ENCODE assay signal across 10 mouse cellular contexts in the genomic region with DNA sequence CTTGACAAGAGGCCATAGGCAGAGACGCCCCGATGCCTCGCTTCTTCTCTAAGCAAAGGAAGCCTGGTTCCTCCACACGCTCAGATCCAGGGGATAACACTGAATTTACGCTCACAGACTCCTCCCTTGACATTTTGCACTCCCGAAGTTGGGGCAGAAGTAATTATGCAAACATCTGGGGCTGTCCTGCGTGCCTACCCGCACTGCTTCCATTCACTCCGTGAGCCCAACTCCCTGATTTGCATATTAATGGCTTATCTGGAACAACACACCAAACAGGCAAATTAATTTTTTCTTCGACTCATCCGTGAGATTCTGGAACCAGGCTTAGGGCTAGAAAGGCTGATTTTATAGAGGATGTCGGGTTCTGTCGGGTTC. TPM values are rescaled to one million over a fixed set of nuclear protein-coding genes. Genes with fewer than 3 reads are reported as not detected.
DNase-seq lines count a peak whose midpoint lies in the region; ATAC-seq lines count a peak whose summit lies in the region.
"Had no signal": no experiment of that assay in that cellular context is flagged by ENCODE, and none has a peak within 500 bp of the region (broad histone marks: within the 10 kb centered on the region; RNA-seq: fewer than 3 reads in every experiment).

No protein-coding gene starts in this region.

- H3K36me3 ChIP-seq in heart, embryonic 13.5 days = no peaks in the 10 kb centered on the region
- no peaks in the 10 kb centered on the region for H3K36me3 ChIP-seq in forebrain, embryonic 11.5 days (ENCODE audit: control insufficient read depth, insufficient read depth, low read length)
- no peaks in the 10 kb centered on the region for H3K36me3 ChIP-seq in limb, embryonic 12.5 days

- H3K4me3 ChIP-seq in heart, embryonic 13.5 days = peak overlapping the region; percentile 43
- H3K4me3 ChIP-seq in forebrain, embryonic 11.5 days (ENCODE audit: low read depth, low read length) = 0 out of 2 replicates have a peak overlapping the region, but pooled peaks have one; percentile 8
- H3K4me3 ChIP-seq in limb, embryonic 12.5 days (replicated peaks) = peak overlapping the region; percentile 42

- H3K27ac ChIP-seq in heart, embryonic 13.5 days (replicated peaks) = no peak overlapping the region
- no peak overlapping the region for H3K27ac ChIP-seq in forebrain, embryonic 11.5 days (ENCODE audit: low read depth, low read length)
- H3K27ac ChIP-seq in limb, embryonic 12.5 days = no peak overlapping the region

- H3K4me2 ChIP-seq in heart, embryonic 13.5 days = peak overlapping the region; percentile 69
- H3K4me2 ChIP-seq in forebrain, embryonic 11.5 days (ENCODE audit: low read depth, low read length, severe bottlenecking) = peak overlapping the region; percentile 31; the same call in 1 of the 2 replicates
- peak overlapping the region; percentile 69 for H3K4me2 ChIP-seq in limb, embryonic 12.5 days

- H3K9ac ChIP-seq in heart, embryonic 13.5 days = peak overlapping the region; percentile 34; the same call in 1 of the 2 replicates
- H3K9ac ChIP-seq in forebrain, embryonic 11.5 days (ENCODE audit: low read length) = no peak overlapping the region
- H3K9ac ChIP-seq in limb, embryonic 12.5 days (replicated peaks) = 0 out of 2 replicates have a peak overlapping the region, but pooled peaks have one; percentile 40

- no peak for DNase-seq in heart, postnatal 36 days
- peak; percentile 39 for DNase-seq in CD4-positive helper T cell, adult 2 months (ENCODE audit: low read depth, low spot score)
- peak; percentile 62 for DNase-seq in forebrain, embryonic 11.5 days (ENCODE audit: low spot score)
- no peak for DNase-seq in thymus, postnatal 25 days
- no peak for DNase-seq in cerebellum, postnatal 14 days
- DNase-seq in urinary bladder, postnatal 25 days (ENCODE audit: low spot score) = no peak
- DNase-seq: adrenal gland, postnatal 14 days; gastrocnemius, postnatal 10 days had no signal

- H3K9me3 ChIP-seq in heart, embryonic 13.5 days = no peaks in the 10 kb centered on the region
- H3K9me3 ChIP-seq in forebrain, embryonic 11.5 days (ENCODE audit: control insufficient read depth, low read length) = no peaks in the 10 kb centered on the region
- H3K9me3 ChIP-seq in limb, embryonic 12.5 days = no peaks in the 10 kb centered on the region

- 1% methylated on average over 13 of the region's 13 CpGs for WGBS in heart, embryonic 13.5 days
- WGBS in forebrain, embryonic 11.5 days = under 1% methylated on average over 13 of the region's 13 CpGs
- WGBS in limb, embryonic 12.5 days = under 1% methylated on average over 13 of the region's 13 CpGs

- H3K27me3 ChIP-seq in heart, embryonic 13.5 days (replicated peaks) = peaks cover 96% of the 10 kb centered on the region
- peaks cover 99% of the 10 kb centered on the region for H3K27me3 ChIP-seq in forebrain, embryonic 11.5 days (ENCODE audit: control insufficient read depth, insufficient read depth, low read length)
- H3K27me3 ChIP-seq in limb, embryonic 12.5 days = peaks cover 93% of the 10 kb centered on the region

- ATAC-seq in heart, embryonic 13.5 days (ENCODE audit: extremely low read depth, insufficient number of reproducible peaks, low FRiP score, low TSS enrichment) = no peak
- no peak for ATAC-seq in forebrain, embryonic 11.5 days (replicated peaks; ENCODE audit: low FRiP score)
- no peak for ATAC-seq in limb, embryonic 12.5 days (ENCODE audit: insufficient number of reproducible peaks, insufficient read depth, low FRiP score, low TSS enrichment, low read depth)

- peaks cover 48% of the 10 kb centered on the region for H3K4me1 ChIP-seq in heart, embryonic 13.5 days
- peaks cover 37% of the 10 kb centered on the region for H3K4me1 ChIP-seq in forebrain, embryonic 11.5 days (replicated peaks; ENCODE audit: control insufficient read depth, insufficient read depth, low read length)
- H3K4me1 ChIP-seq in limb, embryonic 12.5 days (replicated peaks) = peaks cover 70% of the 10 kb centered on the region

- intact Hi-C loops in heart, postnatal 36 days (cut with DNase I) = no loop called here

RNA-seq across cellular contexts. Expression of gene Cbx8, which starts 7.4 kb away (rescaled TPM):
- 6.1 and 7.0 TPM in 2 replicates for polyA plus RNA-seq in heart, embryonic 13.5 days (2015; fragmentation: Nextera tagmentation; extraction: Ambion mirVana)
- 1 to 10 TPM; 5.3 to 9.1 TPM for total RNA-seq in heart, postnatal 36 days (2021)
- 9.5 and 11.2 TPM in 2 replicates for polyA plus RNA-seq in forebrain, embryonic 11.5 days (2014; fragmentation: Nextera tagmentation; extraction: Ambion mirVana)
- 11.8 and 13.0 TPM in 2 replicates for polyA plus RNA-seq in limb, embryonic 12.5 days (2016; fragmentation: Nextera tagmentation; extraction: Ambion mirVana)

RNA-seq across cellular contexts. Expression of gene Cbx2, which starts 25.4 kb away (rescaled TPM):
- 17.6 and 18.9 TPM in 2 replicates for polyA plus RNA-seq in heart, embryonic 13.5 days (2015; fragmentation: Nextera tagmentation; extraction: Ambion mirVana)
- total RNA-seq in heart, postnatal 36 days (2021) = 1 to 10 TPM; 3.2 to 3.9 TPM
- polyA plus RNA-seq in forebrain, embryonic 11.5 days (2014; fragmentation: Nextera tagmentation; extraction: Ambion mirVana) = 101 and 103 TPM in 2 replicates
- polyA plus RNA-seq in limb, embryonic 12.5 days (2016; fragmentation: Nextera tagmentation; extraction: Ambion mirVana) = 121 and 122 TPM in 2 replicates

RNA-seq across cellular contexts. Expression of gene Cbx4, which starts 37.9 kb away (rescaled TPM):
- 8.0 and 9.5 TPM in 2 replicates for polyA plus RNA-seq in heart, embryonic 13.5 days (2015; fragmentation: Nextera tagmentation; extraction: Ambion mirVana)
- total RNA-seq in heart, postnatal 36 days (2021) = 10 to 100 TPM; 11.5 to 13.6 TPM
- polyA plus RNA-seq in forebrain, embryonic 11.5 days (2014; fragmentation: Nextera tagmentation; extraction: Ambion mirVana) = 6.4 and 7.0 TPM in 2 replicates
- polyA plus RNA-seq in limb, embryonic 12.5 days (2016; fragmentation: Nextera tagmentation; extraction: Ambion mirVana) = 9.8 and 12.5 TPM in 2 replicates

Comparison
In these comparisons a context has a peak if more than half of its experiments do, and no peak if none do; other contexts are left out.
1. DNase-seq: peak in CD4-positive helper T cell, adult 2 months (single experiment) and forebrain, embryonic 11.5 days (single experiment); none in heart, postnatal 36 days (0 of 2), thymus, postnatal 25 days (single experiment), cerebellum, postnatal 14 days (0 of 2) and urinary bladder, postnatal 25 days (single experiment).
2. Peak in every context shown above with its lines, with median percentiles within 50 percentile points of each other: H3K4me2 ChIP-seq and H3K4me3 ChIP-seq.